Mouse (Mus musculus): ENCODE results near the gene Ormdl3. TPM values are rescaled to one million over a fixed set of nuclear protein-coding genes. Genes with fewer than 3 reads are reported as not detected.

The Ormdl3 gene
- polyA plus RNA-seq, 1 experiment from 2014 or later = 12.0 TPM

DNA sequence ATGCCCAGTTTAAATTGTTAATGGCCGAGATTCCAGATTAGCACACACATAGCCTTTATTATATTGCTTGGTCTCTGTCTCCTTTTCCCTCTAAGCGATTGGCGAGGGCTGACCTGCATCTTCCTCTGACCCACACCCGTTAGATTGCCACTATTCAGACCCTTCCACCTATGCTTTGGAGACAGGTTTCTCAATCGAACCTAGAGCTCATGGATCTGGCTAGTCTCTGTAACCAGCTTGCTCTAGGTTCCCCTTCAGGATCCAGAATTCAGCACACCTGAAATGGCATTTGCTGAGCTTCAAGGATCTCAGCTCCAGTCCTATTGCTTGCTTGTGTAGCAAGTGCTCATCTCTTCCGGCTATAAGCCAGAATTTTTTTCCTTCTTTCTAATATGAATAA, 17.7 kb downstream of the Ormdl3 start:
- H3K27ac ChIP-seq (ENCODE audit: low read depth, low read length) = no peak overlapping the region
- ATAC-seq (ENCODE audit: low FRiP score) (no peak), DNase-seq (ENCODE audit: low spot score, missing footprints) (no peak)
- H3K9me3 ChIP-seq (ENCODE audit: control insufficient read depth, low read length) = no peaks in the 10 kb centered on the region
- H3K4me1 ChIP-seq (ENCODE audit: control insufficient read depth, insufficient read depth, low read length) = no peaks in the 10 kb centered on the region
- no peak overlapping the region for H3K4me3 ChIP-seq (ENCODE audit: low read depth, low read length)
- 85% methylated on average over 6 of the region's 6 CpGs for WGBS
- no peaks in the 10 kb centered on the region for H3K27me3 ChIP-seq (ENCODE audit: control insufficient read depth, insufficient read depth, low read length)
- no peak overlapping the region for H3K4me2 ChIP-seq
- H3K9ac ChIP-seq (ENCODE audit: low read length) = no peak overlapping the region
- H3K36me3 ChIP-seq (ENCODE audit: control insufficient read depth, insufficient read depth, low read length) = no peaks in the 10 kb centered on the region

DNA sequence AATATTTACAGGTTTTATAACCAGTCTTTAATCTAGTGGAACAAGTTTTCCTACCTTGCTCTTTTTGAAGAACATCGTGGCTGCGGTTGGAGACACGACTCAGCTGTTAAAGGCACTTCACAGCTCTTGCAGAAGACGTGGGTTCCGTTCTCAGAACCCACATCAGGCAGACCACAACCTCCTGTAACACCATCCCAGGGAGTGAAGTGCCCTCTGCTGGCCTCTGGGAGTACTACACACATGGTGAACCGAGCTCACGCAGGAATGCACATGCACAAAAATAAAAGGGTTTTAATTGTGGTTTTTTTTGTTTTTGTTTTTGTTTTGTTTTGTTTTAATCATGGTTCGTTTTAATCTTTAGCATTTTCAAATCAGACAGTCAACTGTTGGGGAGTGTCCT, 18.8 kb downstream of the Ormdl3 start:
- Histone ChIP-seq H3K4me3 (ENCODE audit: low read depth, low read length) (no peak overlapping the region), H3K9me3 (ENCODE audit: control insufficient read depth, low read length) (no peaks in the 10 kb centered on the region), H3K9ac (ENCODE audit: low read length) (no peak overlapping the region), H3K27ac (ENCODE audit: low read depth, low read length) (no peak overlapping the region), H3K4me1 (ENCODE audit: control insufficient read depth, insufficient read depth, low read length) (no peaks in the 10 kb centered on the region), H3K36me3 (ENCODE audit: control insufficient read depth, insufficient read depth, low read length) (no peaks in the 10 kb centered on the region), H3K27me3 (ENCODE audit: control insufficient read depth, insufficient read depth, low read length) (no peaks in the 10 kb centered on the region), H3K4me2 (no peak overlapping the region)
- ATAC-seq (ENCODE audit: low FRiP score) (no peak), DNase-seq (ENCODE audit: low spot score, missing footprints) (no peak)
- 88% methylated on average over 8 of the region's 8 CpGs for WGBS

DNA sequence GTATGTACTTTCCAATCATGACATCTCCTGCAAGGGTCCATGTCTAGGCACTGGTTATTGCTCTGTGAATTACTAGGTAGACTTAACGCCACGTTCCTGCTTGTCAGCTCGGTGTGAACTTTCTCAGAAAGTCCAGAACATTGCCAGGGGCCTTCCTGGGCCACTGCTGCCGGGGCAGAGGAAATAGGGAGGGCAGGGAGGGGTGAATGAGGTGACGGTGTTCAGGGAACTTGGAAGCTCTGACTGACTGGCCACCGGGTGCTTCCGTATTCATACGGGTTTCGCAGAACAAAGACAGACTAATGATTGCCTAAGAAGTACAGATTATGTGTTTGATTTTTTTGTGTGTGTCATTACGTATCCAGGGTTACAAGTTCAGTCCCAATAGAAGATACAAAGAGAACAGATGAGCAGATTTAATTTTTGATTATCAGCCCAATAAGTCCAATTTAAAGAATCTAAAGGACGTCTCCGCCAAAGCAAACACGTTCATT, 23.2 kb downstream of the Ormdl3 start:
- Histone ChIP-seq H3K36me3 (ENCODE audit: control insufficient read depth, insufficient read depth, low read length) (no peaks in the 10 kb centered on the region), H3K4me3 (ENCODE audit: low read depth, low read length) (no peak overlapping the region), H3K4me1 (ENCODE audit: control insufficient read depth, insufficient read depth, low read length) (no peaks in the 10 kb centered on the region), H3K4me2 (no peak overlapping the region), H3K27me3 (ENCODE audit: control insufficient read depth, insufficient read depth, low read length) (no peaks in the 10 kb centered on the region; the same call in 1 of the 2 replicates), H3K9ac (ENCODE audit: low read length) (no peak overlapping the region), H3K27ac (ENCODE audit: low read depth, low read length) (no peak overlapping the region), H3K9me3 (ENCODE audit: control insufficient read depth, low read length) (no peaks in the 10 kb centered on the region)
- ATAC-seq (ENCODE audit: low FRiP score) = no peak
- 78% methylated on average over 13 of the region's 13 CpGs for WGBS
- peak; percentile 64 for DNase-seq (ENCODE audit: low spot score, missing footprints)

GRCm38 (mm10) chr11:98563025-98563424, 24.1 kb downstream of the Ormdl3 start:
- H3K27ac ChIP-seq (ENCODE audit: low read depth, low read length) = no peak overlapping the region
- H3K9me3 ChIP-seq (ENCODE audit: control insufficient read depth, low read length) = no peaks in the 10 kb centered on the region
- no peaks in the 10 kb centered on the region for H3K4me1 ChIP-seq (ENCODE audit: control insufficient read depth, insufficient read depth, low read length)
- no peak overlapping the region for H3K9ac ChIP-seq (ENCODE audit: low read length)
- no peak overlapping the region for H3K4me2 ChIP-seq
- DNase-seq (ENCODE audit: low spot score, missing footprints) (no peak), ATAC-seq (ENCODE audit: low FRiP score) (no peak)
- H3K4me3 ChIP-seq (ENCODE audit: low read depth, low read length) = no peak overlapping the region
- H3K27me3 ChIP-seq (ENCODE audit: control insufficient read depth, insufficient read depth, low read length) = no peaks in the 10 kb centered on the region; the same call in 1 of the 2 replicates
- no peaks in the 10 kb centered on the region for H3K36me3 ChIP-seq (ENCODE audit: control insufficient read depth, insufficient read depth, low read length)
- WGBS = 87% methylated on average over 3 of the region's 3 CpGs

- Histone ChIP-seq H3K4me3 (ENCODE audit: low read depth, low read length) (no peak overlapping the region), H3K4me1 (ENCODE audit: control insufficient read depth, insufficient read depth, low read length) (no peaks in the 10 kb centered on the region), H3K4me2 (no peak overlapping the region), H3K27me3 (ENCODE audit: control insufficient read depth, insufficient read depth, low read length) (no peaks in the 10 kb centered on the region; the same call in 1 of the 2 replicates), H3K36me3 (ENCODE audit: control insufficient read depth, insufficient read depth, low read length) (no peaks in the 10 kb centered on the region), H3K9me3 (ENCODE audit: control insufficient read depth, low read length) (no peaks in the 10 kb centered on the region), H3K27ac (ENCODE audit: low read depth, low read length) (no peak overlapping the region), H3K9ac (ENCODE audit: low read length) (no peak overlapping the region)
- WGBS = 63% methylated on average over 7 of the region's 7 CpGs
- ATAC-seq (ENCODE audit: low FRiP score) (no peak), DNase-seq (ENCODE audit: low spot score, missing footprints) (peak; percentile 77)
Measured at GRCm38 (mm10) chr11:98560942-98561341, 26.2 kb downstream of the Ormdl3 start.

DNA sequence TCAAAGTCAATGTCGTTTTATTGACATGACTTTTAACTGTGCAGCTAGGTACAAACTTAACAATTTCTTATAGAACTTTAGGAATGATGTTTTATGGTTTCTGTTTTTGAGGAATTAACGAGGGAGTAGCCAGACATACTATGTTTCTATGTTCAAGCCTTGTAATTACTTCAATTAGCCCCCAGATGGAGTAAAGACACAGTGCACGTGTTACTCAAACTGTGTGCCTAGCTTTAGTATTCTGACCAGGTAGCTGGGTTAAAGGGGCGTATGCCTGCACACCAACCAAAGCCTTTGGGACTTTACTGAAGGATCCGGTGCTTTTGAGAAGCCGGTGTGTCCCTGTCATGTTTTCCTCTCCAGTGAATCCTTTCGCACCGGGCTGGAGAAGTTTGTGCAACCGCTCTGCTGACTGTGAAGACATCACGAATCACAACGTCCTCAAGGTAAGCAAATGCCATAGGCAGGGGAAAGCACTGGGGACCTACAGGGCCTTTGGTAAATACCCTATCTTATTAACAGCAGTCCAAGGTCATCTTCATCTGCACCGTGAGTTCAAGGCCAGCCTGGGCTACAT, 32.0 kb downstream of the Ormdl3 start:
- Histone ChIP-seq H3K9me3 (ENCODE audit: control insufficient read depth, low read length) (no peaks in the 10 kb centered on the region), H3K4me3 (ENCODE audit: low read depth, low read length) (no peak overlapping the region), H3K36me3 (ENCODE audit: control insufficient read depth, insufficient read depth, low read length) (no peaks in the 10 kb centered on the region), H3K4me1 (ENCODE audit: control insufficient read depth, insufficient read depth, low read length) (no peaks in the 10 kb centered on the region; the same call in 1 of the 2 replicates), H3K27ac (ENCODE audit: low read depth, low read length) (no peak overlapping the region), H3K4me2 (no peak overlapping the region), H3K27me3 (ENCODE audit: control insufficient read depth, insufficient read depth, low read length) (peaks cover 6% of the 10 kb centered on the region), H3K9ac (ENCODE audit: low read length) (no peak overlapping the region)
- WGBS = 68% methylated on average over 12 of the region's 12 CpGs
- DNase-seq (ENCODE audit: low spot score, missing footprints) (no peak), ATAC-seq (ENCODE audit: low FRiP score) (no peak)

GRCm38 (mm10) chr11:98553966-98554365, 33.2 kb downstream of the Ormdl3 start:
- no peak for DNase-seq (ENCODE audit: low spot score, missing footprints)
- Histone ChIP-seq H3K9ac (ENCODE audit: low read length) (no peak overlapping the region), H3K4me3 (ENCODE audit: low read depth, low read length) (no peak overlapping the region), H3K36me3 (ENCODE audit: control insufficient read depth, insufficient read depth, low read length) (no peaks in the 10 kb centered on the region), H3K27ac (ENCODE audit: low read depth, low read length) (no peak overlapping the region), H3K9me3 (ENCODE audit: control insufficient read depth, low read length) (no peaks in the 10 kb centered on the region), H3K4me1 (ENCODE audit: control insufficient read depth, insufficient read depth, low read length) (no peaks in the 10 kb centered on the region; the same call in 1 of the 2 replicates), H3K4me2 (no peak overlapping the region), H3K27me3 (ENCODE audit: control insufficient read depth, insufficient read depth, low read length) (peaks cover 17% of the 10 kb centered on the region)
- ATAC-seq (ENCODE audit: low FRiP score) = no peak
- 85% methylated on average over 4 of the region's 4 CpGs for WGBS

- H3K9ac ChIP-seq (ENCODE audit: low read length) = peak within 1 kb of the TSS; percentile 76
- ATAC-seq (ENCODE audit: low FRiP score) (peak; percentile 97), DNase-seq (ENCODE audit: low spot score, missing footprints) (peak; percentile 99)
- H3K36me3 ChIP-seq (ENCODE audit: control insufficient read depth, insufficient read depth, low read length) = no peaks in the 10 kb centered on the region
- no peaks in the 10 kb centered on the region; the same call in 1 of the 2 replicates for H3K4me1 ChIP-seq (ENCODE audit: control insufficient read depth, insufficient read depth, low read length)
- H3K27ac ChIP-seq (ENCODE audit: low read depth, low read length) = no peak within 1 kb of the TSS
- 1% methylated on average over 44 of the region's 51 CpGs for WGBS
- peak within 1 kb of the TSS; percentile 77 for H3K4me2 ChIP-seq
- H3K9me3 ChIP-seq (ENCODE audit: control insufficient read depth, low read length) = no peaks in the 10 kb centered on the region
- peaks cover 37% of the 10 kb centered on the region for H3K27me3 ChIP-seq (ENCODE audit: control insufficient read depth, insufficient read depth, low read length)
- peak within 1 kb of the TSS; percentile 75 for H3K4me3 ChIP-seq (ENCODE audit: low read depth, low read length)
Measured at GRCm38 (mm10) chr11:98550975-98551828, 36.0 kb downstream of the Ormdl3 start, which contains the start of gene Zpbp2. Gene Zpbp2 (plus strand): TSS chr11:98551097.
